Mouse (Mus musculus): ENCODE measurements around the gene D11Wsu47e.

DNA sequence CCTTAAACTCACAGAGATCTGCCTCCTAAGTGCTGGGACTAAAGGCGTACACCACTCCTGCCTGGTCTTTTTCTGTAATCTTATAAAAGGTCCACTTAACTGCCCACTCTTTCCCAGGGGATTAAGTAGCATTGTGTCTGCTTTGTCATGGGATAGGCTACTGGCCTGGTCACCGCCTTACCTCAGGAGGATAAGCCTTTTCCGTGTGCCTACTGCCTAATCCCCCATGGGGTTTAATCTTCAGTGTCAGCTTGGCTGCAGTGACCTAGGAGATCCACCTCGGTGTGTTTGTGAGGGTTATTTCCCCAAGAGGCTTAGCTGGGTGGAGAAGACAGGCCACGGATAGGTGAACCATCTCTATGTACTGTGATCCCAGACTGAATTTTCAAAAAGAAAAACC is 13.4 kb downstream of the D11Wsu47e start:
- TF ChIP-seq CTCF (IDR thresholded peaks at IDR 0.05) (no peak), EP300 (IDR thresholded peaks at IDR 0.05) (no peak)
